Mouse (Mus musculus) CH12.LX (cell line): ENCODE measurements at regions not wholly inside any gene's neighbourhood (a gene's known extent, or its start where the extent isn't known, plus 50 kb on each side); places are given as distances from the start of the nearest gene placed in this dataset.

ENCODE experiments used
- DNase-seq: peaks from one replicate; pipeline ENCODE4 v3.0.0-alpha.2; 2013; ENCODE audit errors: extremely low read depth
- H3K27ac ChIP-seq: 2 replicates; pipeline ENCODE4 v1.5.1; 2012; ENCODE audit warnings: low read depth, mild to moderate bottlenecking, control low read depth, moderate library complexity; ENCODE audit not compliant: insufficient read depth
- H3K27me3 ChIP-seq: replicated peaks from 2 replicates; pipeline ENCODE3; 2012; ENCODE audit warnings: inconsistent platforms
- H3K36me3 ChIP-seq, 2 experiments: replicated peaks in 1 of 2; 2 replicates each; pipeline versions ENCODE3 to v1.6.1; 2012; ENCODE audit warnings: inconsistent platforms in 1 of 2, low read length in 1 of 2, mild to moderate bottlenecking in 1 of 2, mixed read lengths in 1 of 2, moderate library complexity in 1 of 2; ENCODE audit not compliant: control insufficient read depth in 1 of 2, insufficient read depth in 1 of 2
- H3K4me1 ChIP-seq, 2 experiments: 2 replicates each; pipeline ENCODE4 v1.6.1; 2012; ENCODE audit warnings: inconsistent platforms in 1 of 2, moderate library complexity in 1 of 2; ENCODE audit not compliant: insufficient read depth in 2 of 2, control insufficient read depth in 1 of 2
- H3K4me2 ChIP-seq: 2 replicates; pipeline ENCODE4 v1.6.1; 2012; ENCODE audit warnings: low read depth, mild to moderate bottlenecking, control low read depth; ENCODE audit not compliant: poor library complexity, insufficient read depth, severe bottlenecking
- H3K4me3 ChIP-seq, 3 experiments: fragments of 150-350 bp in 1 of 3; sonication (generic) in 1 of 3; replicated peaks in 1 of 3; 2 replicates each; pipeline versions ENCODE3 to v1.5.1; 2011 to 2012; ENCODE audit warnings: low read depth in 2 of 3, low read length in 2 of 3, mild to moderate bottlenecking in 2 of 3, moderate library complexity in 2 of 3, control low read depth in 1 of 3, improper control_type of control experiment in 1 of 3, inconsistent platforms in 1 of 3, mixed read lengths in 1 of 3; ENCODE audit not compliant: poor library complexity in 1 of 3
- H3K79me2 ChIP-seq: replicated peaks from 2 replicates; pipeline ENCODE4 v1.6.1; 2012; ENCODE audit warnings: mild to moderate bottlenecking, moderate library complexity; ENCODE audit not compliant: control insufficient read depth, poor library complexity, insufficient read depth, severe bottlenecking; ENCODE audit errors: extremely low read depth
- H3K9ac ChIP-seq: 2 replicates; pipeline ENCODE4 v1.6.1; 2012; ENCODE audit warnings: low read depth, mild to moderate bottlenecking, control low read depth, moderate library complexity; ENCODE audit not compliant: insufficient read depth
- H3K9me3 ChIP-seq: replicated peaks from 2 replicates; pipeline ENCODE3; 2012; ENCODE audit warnings: low read length, inconsistent platforms, mixed read lengths
- CHD1 ChIP-seq: IDR thresholded peaks from 2 replicates; pipeline ENCODE4 v1.6.1; 2012; ENCODE audit warnings: low read depth, low read length, improper control_type of control experiment, inconsistent platforms
- CHD2 ChIP-seq: IDR thresholded peaks from 2 replicates; pipeline ENCODE4 v1.6.1; 2011; ENCODE audit warnings: low read length, improper control_type of control experiment
- E2F4 ChIP-seq: IDR thresholded peaks from 2 replicates; pipeline ENCODE4 v1.6.1; 2011; ENCODE audit warnings: low read depth, low read length, improper control_type of control experiment; ENCODE audit not compliant: insufficient replicate concordance
- HCFC1 ChIP-seq: IDR thresholded peaks from 2 replicates; pipeline ENCODE4 v1.6.1; 2012; ENCODE audit warnings: low read depth, mild to moderate bottlenecking, inconsistent platforms, low read length, improper control_type of control experiment
- JUND ChIP-seq: conservative IDR thresholded peaks from 2 replicates; pipeline ENCODE4 v1.6.1; 2011; ENCODE audit warnings: low read depth, low read length, improper control_type of control experiment
- KAT2A ChIP-seq: IDR thresholded peaks from 2 replicates; pipeline ENCODE4 v1.6.1; 2012; ENCODE audit warnings: low read length, improper control_type of control experiment, inconsistent platforms; ENCODE audit not compliant: insufficient replicate concordance
- MAFK ChIP-seq: IDR thresholded peaks from 2 replicates; pipeline ENCODE4 v1.6.1; 2011; ENCODE audit warnings: low read length, improper control_type of control experiment; ENCODE audit not compliant: insufficient replicate concordance
- MAX ChIP-seq: IDR thresholded peaks from 2 replicates; pipeline ENCODE4 v1.6.1; 2011; ENCODE audit warnings: low read length, improper control_type of control experiment
- MXI1 ChIP-seq: IDR thresholded peaks from 2 replicates; pipeline ENCODE4 v1.6.1; 2011; ENCODE audit warnings: mild to moderate bottlenecking, low read depth, low read length, improper control_type of control experiment
- POLR2AphosphoS2 ChIP-seq: IDR thresholded peaks from 2 replicates; pipeline ENCODE4 v1.6.1; 2011; ENCODE audit warnings: low read depth, low read length, improper control_type of control experiment
- RAD21 ChIP-seq: IDR thresholded peaks from 2 replicates; pipeline ENCODE4 v1.6.1; 2011; ENCODE audit warnings: low read depth, mild to moderate bottlenecking, low read length, improper control_type of control experiment, moderate library complexity
- SIN3A ChIP-seq: IDR thresholded peaks from 2 replicates; pipeline ENCODE4 v1.6.1; 2012; ENCODE audit warnings: low read length, improper control_type of control experiment, inconsistent platforms
- TCF12 ChIP-seq: IDR thresholded peaks from 2 replicates; pipeline ENCODE4 v1.6.1; 2014; ENCODE audit warnings: low read depth, mild to moderate bottlenecking, inconsistent platforms, low read length, improper control_type of control experiment
- ZKSCAN1 ChIP-seq: IDR thresholded peaks from 2 replicates; pipeline ENCODE4 v1.6.1; 2012; ENCODE audit warnings: low read depth, inconsistent platforms, low read length, improper control_type of control experiment, borderline replicate concordance
- ZMIZ1 ChIP-seq: IDR thresholded peaks from 2 replicates; pipeline ENCODE4 v1.6.1; 2012; ENCODE audit warnings: low read depth, mild to moderate bottlenecking, inconsistent platforms, low read length, improper control_type of control experiment
- ZNF384 ChIP-seq: IDR thresholded peaks from 2 replicates; pipeline ENCODE4 v1.6.1; 2012; ENCODE audit warnings: low read depth, low read length, improper control_type of control experiment, inconsistent platforms
- dilution Hi-C: fragments of 300-500 bp; cut with MboI; formaldehyde crosslinking; loops from 2 replicates; pipeline ENCODE4 v1.14.3; 2020; ENCODE audit warnings: low sequenced_read_pairs; ENCODE audit not compliant: extremely low pct_unique_long_range_greater_than_20kb, extremely low pct_ligation_motif_present
- in situ Hi-C: fragments of 300-500 bp; cut with MboI; formaldehyde crosslinking; loops from 3 replicates; pipeline ENCODE4 v1.14.3; 2019; ENCODE audit warnings: low sequenced_read_pairs, low pct_ligation_motif_present, low pct_unique_long_range_greater_than_20kb, mixed read lengths

DNA sequence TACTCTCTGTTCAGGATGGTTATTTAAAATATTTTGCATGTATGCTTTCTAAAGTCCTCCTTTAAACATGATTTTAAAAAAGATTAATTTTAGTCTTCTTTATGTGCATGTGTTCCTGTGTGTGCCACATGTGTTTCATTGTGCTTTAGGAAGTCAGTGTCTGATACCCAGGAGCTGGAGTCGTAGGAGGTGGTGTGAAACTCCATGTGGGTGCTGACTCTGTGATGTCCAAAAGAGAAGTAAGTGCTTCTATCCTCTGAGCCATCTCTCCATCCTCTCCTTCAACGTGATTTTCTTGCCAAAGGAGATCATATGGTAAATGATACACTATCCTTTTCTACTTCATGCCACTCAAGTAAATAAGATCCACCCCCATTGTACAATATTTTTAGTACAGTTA is 750.8 kb downstream of the Mat2b start:
- Histone ChIP-seq H3K4me3 (no peak overlapping the region), H3K9me3 (peaks cover 35% of the 10 kb centered on the region), H3K27ac (no peak overlapping the region), H3K9ac (no peak overlapping the region), H3K4me2 (no peak overlapping the region), H3K27me3 (no peaks in the 10 kb centered on the region), H3K36me3 (no peaks in the 10 kb centered on the region), H3K4me1 (no peaks in the 10 kb centered on the region), H3K79me2 (no peaks in the 10 kb centered on the region)
- TF ChIP-seq HCFC1 (no peak), MAFK (no peak), ZNF384 (no peak), RAD21 (no peak), MXI1 (no peak), KAT2A (no peak), CHD1 (no peak), POLR2AphosphoS2 (no peak), TCF12 (no peak), SIN3A (no peak), E2F4 (no peak), ZMIZ1 (no peak)
- dilution Hi-C loops: no loop called here
- DNase-seq: no peak
- in situ Hi-C loops: no loop called here

DNA sequence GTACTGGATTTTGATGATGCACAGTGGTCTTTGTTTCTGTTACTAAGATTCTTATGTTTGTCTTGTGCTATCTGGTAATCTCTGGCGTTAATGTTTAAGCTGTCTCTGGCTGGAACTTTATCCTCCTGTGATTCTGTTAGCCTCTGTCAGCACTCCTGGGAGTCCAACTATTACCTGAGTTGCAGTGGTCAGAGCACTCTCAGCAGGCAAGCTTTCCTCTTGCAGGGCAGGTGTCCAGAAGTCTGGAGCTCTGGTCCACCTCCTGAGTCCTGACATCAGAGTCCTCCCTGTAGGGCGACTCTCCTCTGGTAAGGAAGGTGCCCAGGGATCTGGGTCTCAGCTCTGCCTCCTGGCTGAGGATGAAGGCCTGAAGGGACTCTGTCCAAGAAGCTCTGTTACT is 760.8 kb downstream of the Mat2b start:
- Histone ChIP-seq H3K4me2 (no peak overlapping the region), H3K36me3 (no peaks in the 10 kb centered on the region), H3K9me3 (peaks cover 12% of the 10 kb centered on the region), H3K79me2 (no peaks in the 10 kb centered on the region), H3K9ac (no peak overlapping the region), H3K27me3 (no peaks in the 10 kb centered on the region), H3K27ac (no peak overlapping the region)
- in situ Hi-C loops: no loop called here
- dilution Hi-C loops: no loop called here
- TF ChIP-seq ZKSCAN1 (no peak), MAX (no peak), CHD2 (no peak), E2F4 (no peak), KAT2A (no peak), MXI1 (no peak), JUND (no peak), SIN3A (no peak)
- TF ChIP-seq, all 38 proteins: peak for 0
- no peak for DNase-seq
- Histone ChIP-seq H3K4me3 (no peak overlapping the region), H3K4me1 (no peaks in the 10 kb centered on the region)
